Mouse (Mus musculus) small intestine, adult 2 months (tissue): ENCODE results near the gene Rac3.

Source experiments
- CTCF ChIP-seq: fragments of 200-500 bp; IDR thresholded peaks from 2 replicates; pipeline ENCODE4 v1.5.1; 2012; ENCODE audit warnings: low read depth, mild to moderate bottlenecking, control low read depth, inconsistent platforms, low read length, moderate library complexity, mixed read lengths; ENCODE audit not compliant: insufficient replicate concordance, insufficient read length; ENCODE audit errors: extremely low read depth
- POLR2A ChIP-seq: fragments of 200-500 bp; IDR thresholded peaks from 2 replicates; pipeline ENCODE4 v1.6.1; 2012; ENCODE audit warnings: low read depth, mild to moderate bottlenecking, control low read depth, inconsistent platforms, low read length, moderate library complexity

DNA sequence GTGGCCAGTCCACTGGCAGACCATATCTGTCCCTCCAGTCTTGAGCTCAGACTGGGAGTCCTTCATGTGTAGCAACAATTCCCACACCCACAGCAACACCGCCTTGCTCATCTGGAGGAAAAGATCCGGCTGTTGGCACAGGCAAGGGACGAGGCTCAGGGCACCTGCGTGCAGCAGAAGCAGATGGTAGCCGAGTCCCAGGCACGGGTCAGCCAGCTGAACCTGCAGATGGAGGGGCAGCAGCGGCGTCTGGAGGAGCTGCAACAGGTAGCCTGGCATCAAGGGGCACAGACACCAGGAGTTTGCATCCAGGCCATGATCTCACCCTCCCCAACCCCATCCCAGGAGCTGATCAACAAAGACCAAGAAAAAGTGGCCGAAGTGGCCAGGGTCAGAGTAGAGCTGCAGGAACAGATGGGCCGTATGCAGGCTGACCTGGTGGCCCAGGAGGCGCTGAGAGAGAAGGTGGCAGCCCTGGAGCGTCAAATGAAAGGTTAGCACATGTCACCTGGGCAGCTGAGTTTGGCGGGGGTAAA is 1.4 kb upstream of the Rac3 start:
- TF ChIP-seq CTCF: no peak
- no peak for TF ChIP-seq POLR2A
